Mouse (Mus musculus) left cerebral cortex, postnatal 14 days (tissue): ENCODE data around the gene Fam57a. TPM values are rescaled to one million over a fixed set of nuclear protein-coding genes. Genes with fewer than 3 reads are reported as not detected.

Experiments
- total RNA-seq, 2 experiments: library from RNA; stranded (reverse); gene quantifications; 2 replicates each; pipeline ENCODE4 v1.2.3; 2021

Gene Fam57a
- total RNA-seq, 2 experiments from 2014 or later: 17.4 to 17.6 TPM

Other genes with a start within 250 kb of the Fam57a start
- 1 to 10 TPM; 2.9 to 3.4 TPM for gene Rph3al, start 241.2 kb upstream of the Fam57a start, total RNA-seq
- gene 1700016K19Rik, start 179.8 kb upstream of the Fam57a start, total RNA-seq: 1 to 10 TPM; 3.8 to 6.8 TPM
- gene Rflnb, start 151.9 kb upstream of the Fam57a start, total RNA-seq: 10 to 100 TPM; 14.3 to 15.8 TPM
- gene Vps53, start within 50 bp of the Fam57a start, total RNA-seq: 10 to 100 TPM; 67.5 to 77.7 TPM
- gene Dbil5, start 37.9 kb downstream of the Fam57a start, total RNA-seq: under 1 TPM; 0.85 to 0.90 TPM
- 1 to 10 TPM; 5.7 to 8.3 TPM for gene Gemin4, start 38.0 kb downstream of the Fam57a start, total RNA-seq
- gene Mrm3, start 64.0 kb downstream of the Fam57a start, total RNA-seq: 10 to 100 TPM; 15.0 to 15.1 TPM
- gene Glod4, start 64.1 kb downstream of the Fam57a start, total RNA-seq: 10 to 100 TPM; 44.5 to 46.3 TPM
- 10 to 100 TPM; 10.1 to 12.2 TPM for gene Nxn, start 219.5 kb downstream of the Fam57a start, total RNA-seq
- gene Timm22, start 227.3 kb downstream of the Fam57a start, total RNA-seq: 10 to 100 TPM; 38.0 to 40.1 TPM